Mouse (Mus musculus) urinary bladder, postnatal 36 days (tissue): ENCODE results near the gene Aph1a.
"Not testable (repeated sequence)": the region's sequence is repeated elsewhere in the genome, so short reads cannot be mapped to it uniquely, and the experiment has no call there.

Experiments used
- DNase-seq, 2 experiments: peaks; one replicate each; pipeline ENCODE4 v3.0.0; 2022; ENCODE audit warnings: low spot score in 2 of 2, mixed read lengths in 1 of 2

The Aph1a gene

DNA sequence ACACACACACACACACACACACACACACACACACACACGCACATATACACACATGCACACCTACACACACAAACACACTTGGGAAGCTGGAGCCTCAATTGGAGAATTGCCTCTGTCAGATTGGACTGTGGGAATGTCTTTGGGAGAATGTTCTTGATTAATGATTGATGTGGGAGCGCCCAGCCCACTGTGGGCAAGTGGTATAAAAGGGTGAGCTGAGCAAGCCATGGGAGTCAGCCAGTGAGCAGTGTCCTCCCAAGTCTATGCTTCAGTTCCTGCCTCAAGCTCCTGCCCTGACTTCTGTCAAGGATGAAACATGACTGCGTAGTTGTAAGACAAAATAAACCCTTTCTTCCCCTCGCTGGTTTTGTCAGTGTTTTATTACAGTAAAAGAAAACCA, 6.2 kb upstream of the Aph1a start:
- no peak for DNase-seq

DNA sequence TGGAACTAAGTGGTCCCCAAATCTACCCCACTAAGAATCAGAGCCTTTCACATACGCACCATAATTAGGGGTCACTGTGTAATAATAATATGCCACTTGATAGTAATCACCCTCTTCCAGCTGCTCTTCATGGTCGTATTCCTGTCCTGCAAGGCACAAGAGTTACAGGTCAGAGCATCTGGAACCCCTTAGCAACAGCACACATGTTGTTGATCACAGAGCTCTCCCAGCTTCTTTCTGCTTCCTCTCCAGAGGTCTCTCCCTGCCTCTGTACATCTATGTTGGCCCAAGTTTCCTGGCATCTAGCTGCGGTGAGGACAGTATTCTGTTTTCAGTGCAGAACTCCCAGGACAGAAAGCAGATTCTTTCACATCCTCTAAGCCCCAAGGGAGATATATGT, 4.1 kb upstream of the Aph1a start:
- no peak for DNase-seq

DNA sequence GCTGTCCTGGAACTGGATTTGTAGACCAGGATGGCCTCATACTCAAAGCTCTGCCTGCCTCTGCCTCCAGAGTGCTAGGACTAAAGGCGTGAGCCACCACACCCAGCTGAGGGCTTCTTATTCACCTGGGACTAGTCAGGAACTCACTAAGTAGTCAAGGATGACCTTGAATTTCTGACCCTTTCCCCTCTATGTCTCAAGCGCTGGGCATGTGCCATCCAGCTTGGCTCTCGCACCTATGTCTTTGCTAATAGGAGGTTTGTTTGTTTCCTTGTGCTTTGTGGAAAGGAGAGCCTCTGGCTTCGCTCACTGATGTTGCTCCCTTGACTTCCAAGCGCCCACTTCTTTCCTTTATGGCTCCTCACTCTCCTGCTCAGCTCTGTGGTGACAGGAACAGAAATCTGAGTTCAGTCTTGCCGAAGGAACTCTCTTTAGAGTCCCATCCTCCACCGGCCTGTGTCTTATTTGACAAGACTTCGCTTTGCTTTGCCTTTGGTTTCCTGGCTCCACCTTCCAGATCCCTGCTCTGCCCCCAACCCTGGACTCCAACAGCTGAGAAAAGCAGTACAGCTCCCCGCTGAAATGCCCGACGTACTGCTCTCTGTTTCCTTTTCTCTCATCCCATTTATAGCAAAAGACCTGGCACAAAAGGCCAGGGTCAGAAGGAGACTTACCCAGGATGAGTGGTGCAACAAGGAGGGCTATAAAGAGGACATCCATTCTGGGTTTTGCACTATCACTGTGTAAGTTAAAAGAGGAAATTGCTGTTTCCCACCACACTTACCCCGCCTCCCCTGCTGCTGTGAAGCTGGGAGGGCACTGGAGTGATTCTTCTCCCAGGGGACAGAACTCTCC, 2.3 kb upstream of the Aph1a start, which contains the start of gene BC028528:
Gene BC028528 (minus strand): TSS at position 795 of the 855 bp plus-strand sequence.
- DNase-seq: peak in 1 of 2 experiments; percentile 31

DNA sequence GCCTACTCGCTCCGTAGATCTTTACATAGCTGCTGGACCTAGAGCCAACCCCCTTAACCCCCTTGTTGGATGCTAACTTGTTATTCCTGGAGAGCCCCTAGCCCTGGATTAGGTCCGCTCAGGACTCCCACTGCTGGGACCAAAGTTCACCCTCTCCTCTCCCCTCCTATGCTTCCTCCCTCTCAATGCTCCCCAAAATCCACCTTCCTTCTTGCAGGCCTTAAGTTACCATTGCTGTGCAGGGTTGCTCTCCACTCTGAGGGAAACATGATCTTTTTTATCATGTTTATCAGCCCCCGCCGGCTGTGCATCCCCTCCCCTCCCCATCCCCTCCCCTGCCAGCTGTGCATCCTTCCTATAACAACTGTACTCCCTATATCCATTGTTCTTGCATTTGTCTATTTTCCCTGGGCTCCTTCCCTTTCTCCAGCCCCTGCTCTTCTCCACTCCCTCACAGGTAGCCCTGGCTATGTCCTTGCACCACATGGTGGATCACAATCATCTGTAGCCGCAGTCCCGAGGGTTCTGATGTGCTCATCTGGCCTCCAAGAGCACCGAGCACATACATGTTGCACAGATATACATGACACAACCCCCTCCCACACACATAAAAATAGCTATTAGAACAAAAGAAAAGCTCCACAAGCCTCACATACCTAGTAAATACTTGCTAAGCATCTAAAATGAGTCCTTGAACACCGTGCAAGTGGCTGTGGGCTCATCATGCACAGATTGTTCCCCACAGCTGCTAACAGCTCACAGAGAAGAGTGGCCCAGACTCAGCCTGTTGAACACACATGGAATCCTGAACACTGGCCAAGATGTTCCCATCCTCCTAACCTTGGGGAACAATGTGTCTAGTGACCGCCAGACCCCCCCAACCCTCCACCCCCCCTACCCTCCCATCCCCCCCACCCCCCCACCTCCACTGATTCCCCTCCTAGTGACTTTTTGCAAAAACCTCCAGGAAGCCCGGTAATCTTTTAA, 1.4 kb upstream of the Aph1a start:
- DNase-seq: no peak

DNA sequence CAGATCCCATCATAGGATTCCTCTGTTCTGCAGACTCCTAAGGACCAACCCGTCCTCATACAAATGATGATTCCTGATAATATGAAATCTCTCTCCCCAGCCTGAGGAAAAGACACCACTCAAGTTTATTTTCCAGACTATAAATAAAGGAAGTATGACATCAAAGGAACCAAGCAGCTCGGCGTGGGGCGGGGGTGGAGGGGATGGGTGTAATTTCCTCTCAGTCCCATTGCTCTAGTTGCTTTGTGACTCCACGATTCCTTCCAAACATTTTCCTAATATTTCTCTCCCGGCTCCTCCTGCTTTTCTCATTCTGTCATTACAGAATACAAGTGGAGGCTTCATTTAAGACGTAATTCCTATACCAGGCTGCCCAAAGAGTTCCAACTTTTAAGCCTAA, 643 bp upstream of the Aph1a start:
- no peak for DNase-seq

DNA sequence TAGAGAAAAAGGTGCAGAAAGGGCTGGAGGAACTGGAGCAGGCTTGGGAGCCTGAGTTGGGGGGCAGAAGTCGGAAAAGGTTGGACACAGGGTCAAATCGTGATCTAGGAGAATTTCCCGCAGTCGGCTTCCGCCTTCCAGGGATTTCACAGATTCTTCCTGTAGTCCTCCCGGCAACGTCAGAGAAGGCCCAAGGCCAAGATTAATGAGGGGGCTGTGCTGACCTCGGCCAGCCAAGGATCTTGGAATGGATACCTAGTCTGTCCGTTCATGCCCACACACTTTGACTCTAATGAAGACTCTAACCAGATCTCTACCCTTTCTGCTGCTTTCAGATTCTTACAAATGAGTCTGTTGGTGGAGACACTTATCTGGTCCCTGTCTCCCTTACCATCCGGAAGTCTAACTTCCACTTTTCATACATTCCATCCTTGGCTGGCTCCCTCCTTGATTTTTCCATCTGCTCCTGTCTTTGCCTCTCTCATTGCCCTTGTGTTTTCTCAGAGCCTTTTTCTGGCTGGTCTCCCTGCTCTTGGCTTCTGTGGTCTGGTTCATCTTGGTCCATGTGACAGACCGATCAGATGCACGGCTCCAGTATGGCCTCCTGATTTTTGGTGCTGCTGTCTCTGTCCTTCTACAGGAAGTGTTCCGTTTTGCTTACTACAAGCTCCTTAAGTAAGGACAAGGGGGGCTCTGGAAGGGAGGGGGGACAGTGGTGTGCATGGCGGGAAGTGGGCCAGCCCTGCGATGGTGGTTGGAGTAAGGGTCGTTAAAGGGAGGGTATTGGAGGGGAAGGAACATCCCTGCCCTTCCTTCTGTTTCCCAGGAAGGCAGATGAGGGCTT, 770 bp downstream of the Aph1a start:
- DNase-seq: peak; percentile 34 to 65

DNA sequence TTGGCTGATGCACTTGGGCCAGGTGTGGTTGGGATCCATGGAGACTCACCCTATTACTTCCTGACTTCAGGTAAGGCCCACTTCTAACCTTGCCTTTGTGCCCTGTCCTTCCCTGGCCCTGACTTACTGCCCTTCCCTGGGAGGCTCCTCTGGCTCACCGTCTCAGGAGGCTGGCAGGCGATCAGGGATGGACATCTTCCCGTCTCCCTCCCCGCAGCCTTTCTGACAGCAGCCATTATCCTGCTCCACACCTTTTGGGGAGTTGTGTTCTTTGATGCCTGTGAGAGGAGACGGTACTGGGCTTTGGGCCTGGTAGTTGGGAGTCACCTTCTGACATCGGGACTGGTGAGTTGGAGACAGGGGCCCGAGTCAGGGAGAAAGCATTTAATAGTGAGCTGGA, 1.7 kb downstream of the Aph1a start:
- DNase-seq: not testable (repeated sequence)

DNA sequence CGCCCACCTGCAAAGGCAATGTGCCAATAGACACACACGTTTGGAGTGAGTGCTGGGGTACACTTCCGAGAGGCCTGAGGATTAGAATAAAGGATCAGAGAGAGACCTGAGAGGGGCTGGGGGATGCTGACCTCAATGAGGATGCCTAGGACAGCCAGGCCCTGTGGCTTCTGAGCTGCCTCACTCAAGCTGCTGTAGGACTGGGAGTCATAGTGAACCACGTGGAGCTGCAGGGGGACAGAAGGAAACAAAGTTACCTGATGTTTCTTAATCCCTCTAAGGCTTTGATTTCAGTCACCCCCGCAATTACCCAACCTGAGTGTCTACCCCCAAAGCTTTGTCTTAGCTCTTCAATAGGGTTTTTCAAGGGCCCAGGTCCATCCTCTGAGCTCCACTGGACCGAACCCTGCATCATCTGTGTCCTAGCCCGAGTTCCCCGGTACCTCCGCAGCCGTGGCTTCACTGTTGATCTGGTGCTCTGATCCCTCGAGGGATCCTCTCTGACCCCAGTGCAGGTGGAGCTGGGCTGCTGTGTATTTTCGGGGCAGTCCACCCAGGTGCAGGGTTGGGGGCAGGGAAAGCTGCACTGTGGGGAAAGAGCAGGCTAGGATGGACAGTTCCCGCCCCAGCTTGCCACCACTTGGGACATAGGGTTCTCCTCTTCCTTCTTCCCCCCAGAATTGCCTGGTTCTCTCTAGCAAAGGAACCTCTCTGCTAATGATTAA, 6.2 kb downstream of the Aph1a start:
- DNase-seq: no peak

DNA sequence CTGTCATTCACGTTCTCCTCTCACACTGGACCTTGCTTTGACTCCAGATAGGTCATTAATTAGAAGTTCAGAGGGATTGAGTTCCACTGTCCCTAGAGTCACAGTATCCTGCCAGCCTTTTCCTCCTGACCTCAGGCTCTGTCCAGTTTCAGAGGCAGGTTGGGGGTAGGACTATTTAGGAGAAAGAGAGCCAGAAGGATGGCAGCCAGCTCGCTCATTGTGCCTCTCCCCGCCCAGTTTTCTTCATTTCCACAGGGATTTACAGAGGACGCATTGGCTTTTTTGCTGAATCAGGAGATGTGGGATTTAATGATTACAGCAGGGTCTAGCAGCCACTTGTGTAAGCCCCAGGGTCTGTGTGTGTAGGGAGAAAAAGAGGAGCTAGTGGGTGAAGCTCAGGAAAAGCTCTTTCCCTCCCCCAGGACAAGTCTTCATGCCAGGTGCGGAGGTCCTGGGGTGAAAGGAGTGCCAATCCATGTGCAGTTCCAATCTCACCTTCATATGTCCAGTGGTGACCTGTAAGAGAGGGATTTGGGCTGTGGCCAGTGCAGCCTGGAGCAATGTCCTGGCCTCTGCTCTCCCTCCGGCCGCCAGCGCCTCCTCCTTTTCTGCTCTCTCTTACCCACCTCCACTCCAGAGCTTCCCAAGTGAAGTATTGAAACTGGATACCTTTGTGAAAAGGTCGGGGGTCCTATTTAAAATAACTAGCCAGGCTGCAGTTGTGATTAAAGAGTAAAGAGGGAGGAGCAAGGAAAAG, 8.0 kb downstream of the Aph1a start:
- no peak for DNase-seq

DNA sequence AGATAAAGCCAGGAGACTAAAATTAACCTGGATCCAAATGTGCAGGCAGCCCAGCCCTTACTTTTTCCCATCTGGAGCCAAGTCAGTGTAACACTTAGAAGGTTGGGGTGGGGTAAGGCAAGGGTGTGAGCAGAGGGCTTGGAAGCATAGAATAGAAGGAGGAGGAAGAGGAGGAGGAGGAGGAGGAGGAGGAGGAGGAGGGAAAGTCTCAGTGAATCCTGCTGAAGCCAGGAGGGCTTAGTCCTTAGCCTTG, 8.5 kb downstream of the Aph1a start:
- no peak for DNase-seq

DNA sequence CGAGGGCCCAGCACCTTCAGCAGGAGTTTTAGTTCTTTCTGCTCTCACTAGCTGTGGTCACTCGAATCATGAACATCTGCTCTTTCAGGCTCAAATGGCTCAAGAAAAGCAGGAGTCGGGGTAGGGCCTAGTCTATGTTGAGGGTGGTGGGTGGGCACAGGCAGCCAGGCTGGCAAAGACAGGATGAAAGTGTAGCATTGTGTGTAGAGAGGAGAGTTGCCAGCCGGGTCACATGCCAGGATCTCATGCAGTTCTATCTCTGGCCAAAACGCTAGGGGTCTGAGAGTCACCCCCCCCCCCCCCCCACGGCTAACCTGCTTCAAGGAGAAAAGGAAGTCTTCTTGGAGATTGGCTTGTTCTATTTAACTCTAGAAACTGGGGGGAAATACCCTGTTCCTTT, 8.9 kb downstream of the Aph1a start:
- no peak for DNase-seq

DNA sequence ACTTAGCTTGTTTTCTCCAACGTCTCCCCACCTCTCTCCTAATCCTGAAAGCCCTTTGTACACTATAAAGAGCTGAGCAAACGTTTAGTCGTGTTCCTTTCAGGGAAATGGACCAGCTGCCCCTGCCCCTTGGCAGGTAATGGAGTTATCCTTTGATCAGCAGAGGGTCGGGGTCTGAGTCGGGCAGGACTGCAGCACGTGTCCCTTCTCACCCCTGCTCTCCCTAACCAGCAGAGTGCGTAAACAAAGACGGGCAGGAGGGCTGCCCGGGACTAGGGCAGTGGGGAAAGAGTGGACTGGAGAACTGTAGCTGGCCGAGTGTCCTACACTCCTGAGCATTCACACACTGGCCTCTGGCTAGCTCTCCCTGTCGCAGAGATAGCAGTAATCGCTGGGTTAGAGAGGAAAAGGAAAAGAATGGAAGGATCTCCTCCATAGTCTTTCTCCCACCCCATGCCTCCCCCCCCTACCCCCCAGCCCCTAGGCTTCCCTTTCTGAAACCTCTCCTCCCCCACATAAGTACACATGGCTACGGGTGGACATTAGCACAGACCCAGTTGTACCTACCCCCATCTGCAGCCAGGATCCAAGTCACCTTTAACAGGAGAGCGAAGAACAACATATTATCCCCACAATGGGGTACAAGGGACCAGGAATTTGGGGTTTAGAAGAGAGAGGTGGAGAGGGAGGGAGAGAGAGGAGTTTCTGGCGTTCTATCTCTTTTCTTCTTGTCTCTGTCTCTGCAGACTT, 10.2 kb downstream of the Aph1a start:
- DNase-seq: no peak

DNA sequence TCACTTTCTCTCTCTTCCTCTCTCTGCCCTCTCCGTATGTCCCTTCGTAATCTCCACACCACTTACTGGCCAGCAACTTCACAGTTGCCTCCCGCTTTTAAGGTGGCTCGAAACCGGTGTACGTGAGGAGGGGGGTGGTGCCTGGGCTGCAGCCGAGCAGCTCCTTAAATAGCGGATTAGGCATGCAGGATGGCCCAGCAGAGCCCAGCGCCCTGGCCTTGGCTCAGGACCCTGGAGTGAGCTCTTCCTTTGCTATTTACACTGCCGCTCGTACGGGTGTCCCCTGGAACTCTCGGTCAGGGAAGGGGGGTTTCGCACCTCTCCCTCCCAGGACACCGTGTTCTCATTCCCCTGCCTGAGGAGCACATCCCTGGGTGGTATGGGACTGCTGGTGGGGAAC, 10.8 kb downstream of the Aph1a start, which contains the start of gene Car14:
Gene Car14 (minus strand): TSS at position 124 of the 400 bp plus-strand sequence.
- no peak for DNase-seq

DNA sequence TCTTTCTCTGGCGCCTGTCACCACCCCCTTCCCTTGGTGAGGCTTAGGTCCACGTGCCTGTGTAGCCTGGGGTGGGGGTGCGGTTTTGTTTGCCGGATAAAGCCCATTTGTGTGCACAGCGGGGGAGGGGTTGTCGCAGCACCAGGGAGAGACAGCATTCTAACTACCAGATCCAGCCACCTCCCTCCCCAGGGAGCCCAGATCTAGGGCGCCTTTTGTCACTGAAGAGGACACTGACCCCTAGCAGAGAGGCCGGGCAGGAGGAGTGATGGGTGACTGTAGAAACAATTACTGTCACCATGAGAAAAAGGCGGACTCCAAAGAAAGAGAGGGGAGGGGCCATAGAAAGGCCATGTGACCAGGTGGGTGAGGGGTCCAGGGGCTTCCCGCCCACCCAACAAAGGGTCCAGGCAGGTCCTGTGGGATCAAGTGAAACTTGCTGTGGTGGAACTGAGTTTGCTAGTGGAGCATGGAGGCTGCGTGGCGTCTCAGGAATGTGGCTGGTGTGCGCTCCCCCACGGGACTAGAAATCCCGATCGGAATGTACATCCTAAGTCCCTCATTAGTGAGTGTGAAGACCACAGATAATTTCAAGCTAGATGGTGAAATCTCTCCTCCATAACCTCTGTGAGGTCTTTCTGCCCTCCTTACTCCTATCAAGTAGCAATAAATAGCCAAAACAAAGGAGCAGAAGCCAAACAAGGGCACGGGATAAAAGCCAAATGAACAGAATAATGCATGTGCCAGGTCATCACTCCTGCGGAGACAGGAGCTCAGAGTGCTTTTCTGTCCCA, 11.6 kb downstream of the Aph1a start:
- DNase-seq: no peak

DNA sequence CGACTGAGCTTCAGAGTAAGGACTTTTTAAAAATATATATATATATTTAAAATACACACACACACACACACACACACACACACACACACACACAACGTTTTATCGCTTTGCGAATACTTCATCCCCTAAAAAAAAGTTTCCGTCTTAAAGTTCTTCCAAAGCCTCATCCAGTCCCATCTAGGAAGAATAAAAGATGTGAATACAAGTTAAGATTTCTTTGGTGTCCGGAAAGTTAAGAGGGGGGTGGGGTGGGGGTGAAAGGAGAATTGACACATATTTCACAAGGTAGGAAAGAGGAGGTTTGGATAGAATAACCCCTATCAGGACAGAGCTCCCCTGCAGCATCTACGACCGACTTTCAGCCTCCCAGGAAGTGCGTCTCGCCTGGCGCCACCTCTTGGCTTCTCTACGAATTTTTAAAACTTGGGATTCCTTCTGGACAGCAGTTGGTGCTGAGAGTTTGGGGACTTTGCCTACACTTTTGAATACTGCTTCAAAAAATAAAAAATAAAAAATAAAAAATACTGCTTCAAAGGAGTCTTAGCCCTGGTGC, 12.2 kb downstream of the Aph1a start:
- peak; percentile 43 to 57 for DNase-seq

DNA sequence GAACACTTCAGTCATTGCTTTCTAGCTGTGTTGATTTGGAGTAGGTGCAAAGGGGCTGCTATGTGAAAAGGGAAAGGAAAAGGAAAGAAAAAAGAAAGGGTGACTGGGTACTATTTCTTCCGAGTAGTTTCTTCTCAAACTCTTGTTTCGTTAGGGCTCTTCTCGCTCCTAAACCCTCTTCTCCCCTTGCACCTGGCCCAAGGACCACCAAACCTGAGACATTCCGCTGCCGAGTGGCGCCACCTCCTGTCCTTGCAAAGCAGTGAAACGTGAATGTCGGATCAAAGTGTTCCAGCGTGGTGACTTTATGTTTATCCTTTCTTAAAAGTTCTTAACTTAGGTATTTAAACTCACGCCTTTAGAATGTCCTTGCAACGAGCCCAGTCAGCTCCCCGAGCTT, 13.1 kb downstream of the Aph1a start:
- DNase-seq: no peak

DNA sequence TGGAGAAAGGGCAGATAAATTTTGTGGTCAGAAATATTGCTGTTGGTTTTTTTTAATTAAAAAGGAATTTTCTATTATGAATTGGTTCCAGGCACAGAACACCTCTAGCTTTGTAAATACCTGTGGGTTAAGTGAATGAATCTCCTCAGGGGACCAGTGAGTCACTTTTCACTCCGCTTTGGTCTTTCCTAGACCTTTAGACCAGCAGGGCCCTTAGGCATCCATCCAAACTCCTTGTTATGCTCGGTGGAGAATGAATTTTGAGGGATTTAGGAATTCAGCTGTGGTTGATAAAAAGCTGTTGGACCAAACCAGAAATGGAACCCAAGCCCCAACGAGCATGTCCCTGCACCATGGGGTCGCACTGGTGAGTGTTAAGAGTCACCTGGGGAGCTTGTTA, 13.8 kb downstream of the Aph1a start:
- DNase-seq: no peak

DNA sequence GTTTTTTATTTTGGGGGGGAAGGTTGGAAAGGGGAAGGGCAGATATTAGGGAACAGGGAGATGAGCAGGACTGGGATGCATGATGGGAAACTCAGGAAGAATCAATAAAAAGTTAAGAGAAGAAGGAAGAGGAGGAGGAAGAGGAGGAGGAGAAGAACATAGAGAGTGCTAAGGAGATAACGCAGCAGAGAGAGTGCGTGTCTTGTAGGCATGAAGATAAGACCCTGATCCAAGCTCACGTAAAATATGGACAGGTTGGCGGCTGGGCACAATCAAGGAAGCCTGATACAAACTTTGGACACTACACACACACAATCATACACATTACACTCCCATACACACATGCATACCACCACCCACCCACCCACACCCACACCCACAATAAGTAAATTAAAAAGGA, 20.9 kb downstream of the Aph1a start:
- DNase-seq: no peak

DNA sequence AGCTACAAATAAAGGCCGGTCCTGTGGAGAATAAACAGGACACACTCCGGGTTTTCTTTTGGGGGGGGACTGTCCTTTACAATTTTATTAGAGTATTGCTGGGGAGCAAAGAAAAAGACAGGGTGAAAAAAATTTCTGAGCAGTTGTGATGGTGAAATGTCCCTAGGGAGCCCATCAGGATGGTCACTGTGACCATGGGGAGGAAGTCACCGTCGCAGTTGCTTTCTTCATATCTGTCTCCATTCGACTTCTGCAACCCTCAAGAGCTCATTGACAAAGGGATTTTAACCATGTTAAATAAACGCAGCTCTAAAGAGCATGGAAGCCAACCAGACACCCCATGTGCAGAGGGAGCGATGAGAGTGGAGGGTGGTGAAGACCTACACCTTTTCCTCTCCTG, 23.0 kb downstream of the Aph1a start:
- no peak for DNase-seq
